In the genomic region with DNA sequence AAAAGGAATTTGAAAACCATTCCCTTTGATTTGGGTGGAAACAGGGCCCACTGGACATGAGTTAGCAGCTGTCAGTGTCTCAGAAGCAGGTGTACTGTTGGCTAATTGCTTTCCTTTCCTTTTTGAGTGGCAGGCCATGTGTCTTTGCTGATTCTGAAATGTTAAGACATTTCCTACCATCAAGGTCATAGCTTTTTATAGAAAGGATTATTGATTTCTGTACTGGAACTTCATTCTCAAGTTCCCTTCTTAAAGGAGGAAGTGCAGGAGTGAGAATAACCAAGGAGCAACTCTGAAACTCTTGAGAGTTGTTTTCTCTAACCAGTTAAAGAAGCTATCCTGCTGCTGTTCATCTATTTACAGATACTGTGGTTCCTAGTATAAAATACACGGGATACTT, we compare ENCODE assay signal across 18 mouse cellular contexts. TPM values are rescaled to one million over a fixed set of nuclear protein-coding genes. Genes with fewer than 3 reads are reported as not detected.
DNase-seq lines count a peak whose midpoint lies in the region; ATAC-seq lines count a peak whose summit lies in the region.
"Had no signal": no experiment of that assay in that cellular context is flagged by ENCODE, and none has a peak within 500 bp of the region (broad histone marks: within the 10 kb centered on the region; RNA-seq: fewer than 3 reads in every experiment).

No protein-coding gene starts in this region.

- no peaks in the 10 kb centered on the region for H3K36me3 ChIP-seq in embryonic facial prominence, embryonic 14.5 days (ENCODE audit: control insufficient read depth, insufficient read depth, low read length)
- peaks cover 3% of the 10 kb centered on the region; the same call in 1 of the 2 replicates for H3K36me3 ChIP-seq in embryonic facial prominence, embryonic 10.5 days (replicated peaks)
- 0 out of 2 replicates have a peak, but pooled peaks cover 5% of the 10 kb centered on the region for H3K36me3 ChIP-seq in liver, embryonic 13.5 days
- no peaks in the 10 kb centered on the region for H3K36me3 ChIP-seq in liver, embryonic 11.5 days (ENCODE audit: control insufficient read depth, insufficient read depth, low read length)
- H3K36me3 ChIP-seq in megakaryocyte, embryonic 14.5 days (replicated peaks; ENCODE audit: low read length): peaks cover 28% of the 10 kb centered on the region
- no peaks in the 10 kb centered on the region for H3K36me3 ChIP-seq in midbrain, embryonic 15.5 days (replicated peaks)
- H3K36me3 ChIP-seq: embryonic facial prominence, embryonic 15.5 days; forebrain, embryonic 12.5 days; midbrain, embryonic 12.5 days had no signal

- H3K4me3 ChIP-seq in embryonic facial prominence, embryonic 14.5 days (ENCODE audit: low read depth, low read length): no peak overlapping the region
- no peak overlapping the region for H3K4me3 ChIP-seq in embryonic facial prominence, embryonic 10.5 days
- H3K4me3 ChIP-seq in liver, embryonic 13.5 days (replicated peaks): no peak overlapping the region
- no peak overlapping the region for H3K4me3 ChIP-seq in liver, embryonic 11.5 days (ENCODE audit: low read depth, low read length)
- peak overlapping the region; percentile 6 for H3K4me3 ChIP-seq in megakaryocyte, embryonic 14.5 days (replicated peaks)
- H3K4me3 ChIP-seq in midbrain, embryonic 15.5 days: no peak overlapping the region
- H3K4me3 ChIP-seq: embryonic facial prominence, embryonic 15.5 days; forebrain, embryonic 12.5 days; hindbrain, embryonic 10.5 days; layer of hippocampus, adult 2 months; left cerebral cortex, adult 2 months; midbrain, embryonic 12.5 days had no signal

- H3K27me3 ChIP-seq in embryonic facial prominence, embryonic 14.5 days (replicated peaks; ENCODE audit: control insufficient read depth, insufficient read depth, low read length): no peaks in the 10 kb centered on the region
- no peaks in the 10 kb centered on the region for H3K27me3 ChIP-seq in embryonic facial prominence, embryonic 10.5 days (replicated peaks; ENCODE audit: low read depth, poor library complexity, severe bottlenecking)
- no peaks in the 10 kb centered on the region for H3K27me3 ChIP-seq in liver, embryonic 13.5 days
- H3K27me3 ChIP-seq in liver, embryonic 11.5 days (replicated peaks; ENCODE audit: control insufficient read depth, insufficient read depth, low read length): no peaks in the 10 kb centered on the region
- H3K27me3 ChIP-seq in megakaryocyte, embryonic 14.5 days (replicated peaks): no peaks in the 10 kb centered on the region
- H3K27me3 ChIP-seq in midbrain, embryonic 15.5 days (replicated peaks): no peaks in the 10 kb centered on the region
- H3K27me3 ChIP-seq: embryonic facial prominence, embryonic 15.5 days; forebrain, embryonic 12.5 days; midbrain, embryonic 12.5 days had no signal

- no peak overlapping the region for H3K4me2 ChIP-seq in embryonic facial prominence, embryonic 14.5 days (ENCODE audit: low read depth, low read length)
- H3K4me2 ChIP-seq in liver, embryonic 13.5 days: peak overlapping the region; percentile 38; the same call in 1 of the 2 replicates
- no peak overlapping the region; the same call in 1 of the 2 replicates for H3K4me2 ChIP-seq in liver, embryonic 11.5 days
- H3K4me2 ChIP-seq in midbrain, embryonic 15.5 days: no peak overlapping the region
- H3K4me2 ChIP-seq: embryonic facial prominence, embryonic 15.5 days; forebrain, embryonic 12.5 days; midbrain, embryonic 12.5 days had no signal

- H3K9me3 ChIP-seq in embryonic facial prominence, embryonic 14.5 days (ENCODE audit: control insufficient read depth, low read length): no peaks in the 10 kb centered on the region
- no peaks in the 10 kb centered on the region for H3K9me3 ChIP-seq in embryonic facial prominence, embryonic 10.5 days
- H3K9me3 ChIP-seq in liver, embryonic 13.5 days (replicated peaks): no peaks in the 10 kb centered on the region
- no peaks in the 10 kb centered on the region for H3K9me3 ChIP-seq in liver, embryonic 11.5 days (ENCODE audit: control insufficient read depth, low read length)
- no peaks in the 10 kb centered on the region for H3K9me3 ChIP-seq in megakaryocyte, embryonic 14.5 days
- no peaks in the 10 kb centered on the region for H3K9me3 ChIP-seq in midbrain, embryonic 15.5 days
- H3K9me3 ChIP-seq: embryonic facial prominence, embryonic 15.5 days; forebrain, embryonic 12.5 days; hindbrain, embryonic 10.5 days; midbrain, embryonic 12.5 days had no signal

- peak; percentile 50 for DNase-seq in embryonic facial prominence, embryonic 14.5 days (ENCODE audit: low spot score)
- no peak for DNase-seq in embryonic facial prominence, embryonic 10.5 days (ENCODE audit: low spot score)
- DNase-seq in liver, embryonic 13.5 days: no peak
- no peak for DNase-seq in liver, embryonic 11.5 days (ENCODE audit: low spot score)
- DNase-seq in thymus, postnatal 0 days (ENCODE audit: low spot score): no peak
- DNase-seq: cerebellum, adult 11-12 months; heart, adult 11 months; right cerebral cortex, postnatal 25 days; thymus, adult 18-20 months had no signal

- H3K4me1 ChIP-seq in embryonic facial prominence, embryonic 14.5 days (ENCODE audit: control insufficient read depth, insufficient read depth, low read length): peaks cover 5% of the 10 kb centered on the region; the same call in 1 of the 2 replicates
- H3K4me1 ChIP-seq in embryonic facial prominence, embryonic 10.5 days: no peaks in the 10 kb centered on the region
- peaks cover 90% of the 10 kb centered on the region for H3K4me1 ChIP-seq in liver, embryonic 13.5 days (replicated peaks)
- H3K4me1 ChIP-seq in liver, embryonic 11.5 days (replicated peaks; ENCODE audit: control insufficient read depth, insufficient read depth, low read length): peaks cover 32% of the 10 kb centered on the region
- peaks cover 81% of the 10 kb centered on the region for H3K4me1 ChIP-seq in megakaryocyte, embryonic 14.5 days
- peaks cover 15% of the 10 kb centered on the region for H3K4me1 ChIP-seq in midbrain, embryonic 15.5 days
- H3K4me1 ChIP-seq: hindbrain, embryonic 10.5 days had no signal

- no peak overlapping the region for H3K9ac ChIP-seq in embryonic facial prominence, embryonic 14.5 days (ENCODE audit: low read depth, low read length)
- no peak overlapping the region for H3K9ac ChIP-seq in liver, embryonic 13.5 days
- no peak overlapping the region for H3K9ac ChIP-seq in liver, embryonic 11.5 days (ENCODE audit: low read depth, low read length)
- no peak overlapping the region for H3K9ac ChIP-seq in midbrain, embryonic 15.5 days
- H3K9ac ChIP-seq: embryonic facial prominence, embryonic 15.5 days; forebrain, embryonic 12.5 days; midbrain, embryonic 12.5 days had no signal

- no peak for ATAC-seq in embryonic facial prominence, embryonic 14.5 days (ENCODE audit: low read depth)
- no peak for ATAC-seq in liver, embryonic 13.5 days (ENCODE audit: low read depth)
- ATAC-seq in liver, embryonic 11.5 days (replicated peaks; ENCODE audit: low FRiP score): no peak
- no peak for ATAC-seq in midbrain, embryonic 15.5 days (replicated peaks)
- no peak for ATAC-seq in erythroid progenitor cell, adult 5-6 weeks (replicated peaks; ENCODE audit: low FRiP score, poor library complexity, severe bottlenecking)

- 75% methylated on average over 1 of the region's 1 CpGs for WGBS in embryonic facial prominence, embryonic 14.5 days
- 81% methylated on average over 1 of the region's 1 CpGs for WGBS in embryonic facial prominence, embryonic 10.5 days
- 46% methylated on average over 1 of the region's 1 CpGs for WGBS in liver, embryonic 13.5 days (ENCODE audit: insufficient replicate concordance)
- 55% methylated on average over 1 of the region's 1 CpGs for WGBS in liver, embryonic 11.5 days
- 84% methylated on average over 1 of the region's 1 CpGs for WGBS in midbrain, embryonic 15.5 days

- no peak overlapping the region for H3K27ac ChIP-seq in embryonic facial prominence, embryonic 14.5 days (replicated peaks; ENCODE audit: low read depth, low read length)
- H3K27ac ChIP-seq in embryonic facial prominence, embryonic 10.5 days (replicated peaks): no peak overlapping the region
- peak overlapping the region; percentile 78 for H3K27ac ChIP-seq in liver, embryonic 13.5 days
- no peak overlapping the region for H3K27ac ChIP-seq in liver, embryonic 11.5 days (ENCODE audit: low read depth, low read length)
- no peak overlapping the region for H3K27ac ChIP-seq in midbrain, embryonic 15.5 days
- H3K27ac ChIP-seq: forebrain, embryonic 12.5 days; hindbrain, embryonic 10.5 days; layer of hippocampus, adult 2 months; left cerebral cortex, adult 2 months; midbrain, embryonic 12.5 days had no signal

RNA-seq across cellular contexts. Expression of a gene that starts 18.8 kb away (rescaled TPM):
- polyA plus RNA-seq in embryonic facial prominence, embryonic 14.5 days (2014; fragmentation: Nextera tagmentation; extraction: Ambion mirVana): 306 and 319 TPM in 2 replicates
- 284 and 296 TPM in 2 replicates for polyA plus RNA-seq in embryonic facial prominence, embryonic 10.5 days (2016; fragmentation: Nextera tagmentation; extraction: Ambion mirVana)
- polyA plus RNA-seq in liver, embryonic 13.5 days (2015; fragmentation: Nextera tagmentation; extraction: Ambion mirVana): 236 and 269 TPM in 2 replicates
- 279 and 298 TPM in 2 replicates for polyA plus RNA-seq in liver, embryonic 11.5 days (2014; fragmentation: Nextera tagmentation; extraction: Ambion mirVana)
- polyA plus RNA-seq in megakaryocyte, embryonic 14.5 days (2012; ENCODE audit: insufficient read depth, low replicate concordance): 14.5 and 30.1 TPM in 2 replicates
- polyA plus RNA-seq in thymus, postnatal 0 days (2015; fragmentation: Nextera tagmentation; extraction: Ambion mirVana): 526 and 559 TPM in 2 replicates
- polyA plus RNA-seq in midbrain, embryonic 15.5 days (2015; fragmentation: Nextera tagmentation; extraction: Ambion mirVana): 220 and 223 TPM in 2 replicates
- total RNA-seq in erythroid progenitor cell, adult 5-6 weeks (2015; ENCODE audit: low replicate concordance): 228 and 468 TPM in 2 replicates
- 166 and 170 TPM in 2 replicates for total RNA-seq in erythroid progenitor cell, adult 5-6 weeks (2017; ENCODE audit: low replicate concordance)
